Mouse (Mus musculus): ENCODE results near the gene Abat. TPM values are rescaled to one million over a fixed set of nuclear protein-coding genes. Genes with fewer than 3 reads are reported as not detected.
"Not testable (repeated sequence)": the region's sequence is repeated elsewhere in the genome, so short reads cannot be mapped to it uniquely, and the experiment has no call there.

The Abat gene
- total RNA-seq, 2 experiments from 2014 or later = 2.4 TPM; not detected in 1

DNA sequence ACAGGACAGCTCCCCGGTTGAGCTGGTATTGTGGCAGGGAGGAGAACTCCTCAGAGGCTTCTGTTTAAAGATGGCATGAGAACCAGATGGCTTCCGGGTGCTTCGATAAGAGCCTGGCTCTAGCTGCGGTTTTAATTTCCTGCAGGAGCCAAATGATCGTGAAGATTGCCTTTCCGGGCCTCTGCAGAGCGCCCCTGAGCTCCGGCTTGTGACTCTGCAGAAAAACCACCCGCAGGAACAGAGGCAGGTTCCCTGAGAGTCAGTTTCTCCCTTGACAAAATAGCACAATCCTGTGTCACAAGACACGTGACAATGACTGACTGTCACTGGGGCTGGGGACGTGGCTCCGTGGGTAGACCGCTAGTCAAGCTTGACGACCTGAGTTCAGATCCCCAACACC, 16.8 kb downstream of the Abat start:
- ATAC-seq (replicated peaks; ENCODE audit: low FRiP score, poor library complexity, severe bottlenecking) = 0 out of 2 replicates have a peak, but pooled peaks have one; percentile 18

- ATAC-seq (replicated peaks; ENCODE audit: low FRiP score, poor library complexity, severe bottlenecking) = no peak
These were observed 19.2 kb downstream of the Abat start for GRCm38 (mm10) chr16:8532461-8532860.

GRCm38 (mm10) chr16:8532894-8533293, 19.7 kb downstream of the Abat start:
- ATAC-seq (replicated peaks; ENCODE audit: low FRiP score, poor library complexity, severe bottlenecking) = no peak

DNA sequence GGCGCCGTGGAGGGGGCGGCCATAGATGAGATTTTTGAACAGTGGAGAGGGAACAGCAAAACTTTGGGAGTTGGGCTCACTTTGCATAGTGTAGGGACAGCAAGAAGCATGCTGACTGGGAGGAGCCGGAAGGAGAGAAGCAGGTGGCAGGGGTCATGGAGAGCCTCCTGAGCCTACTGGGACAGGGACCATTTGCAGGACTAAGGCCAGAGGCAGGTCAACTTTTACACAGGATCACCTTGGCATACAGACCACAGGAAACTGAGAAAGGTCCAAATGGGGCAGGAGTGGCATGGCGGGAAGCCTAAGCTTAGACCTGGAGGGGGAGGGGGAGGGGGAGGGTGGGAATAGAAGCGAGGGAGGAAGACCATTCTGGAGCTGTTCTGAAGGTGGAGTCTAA, 20.2 kb downstream of the Abat start:
- ATAC-seq (replicated peaks; ENCODE audit: low FRiP score, poor library complexity, severe bottlenecking) = no peak

DNA sequence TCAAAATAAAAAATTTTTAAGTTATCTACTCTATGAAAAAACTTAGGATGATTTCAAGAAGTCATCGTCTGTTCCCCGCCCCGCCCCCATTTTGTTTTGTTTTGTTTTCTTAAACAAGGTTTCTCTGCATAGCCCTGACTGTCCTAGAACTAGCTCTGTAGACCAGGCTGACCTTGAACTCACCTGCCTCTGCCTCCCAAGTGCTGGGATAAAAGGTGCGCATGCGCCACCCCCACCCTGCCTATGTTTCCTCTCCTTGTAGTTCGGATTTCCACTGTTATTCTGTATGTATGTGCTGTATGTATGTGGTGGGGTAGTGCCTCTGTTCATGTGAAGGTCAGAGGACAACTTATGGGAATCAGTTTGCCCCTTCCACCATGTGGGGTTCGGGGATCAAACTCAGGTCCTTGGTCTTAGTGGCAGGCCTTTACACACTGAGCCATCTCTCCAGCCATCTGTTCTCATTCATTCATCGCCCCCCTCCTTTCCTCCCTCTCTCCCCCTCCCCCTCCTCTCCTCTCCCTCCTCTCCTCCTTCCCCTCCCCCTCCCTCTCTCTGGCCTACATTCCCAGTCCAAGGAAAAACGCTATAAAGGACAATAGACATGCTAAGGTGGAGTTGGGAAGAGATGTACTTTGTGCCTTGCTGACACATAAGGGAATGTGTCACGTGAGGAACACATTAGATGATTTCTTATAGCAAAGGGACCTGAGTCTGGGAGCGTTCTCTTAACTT, 21.4 kb downstream of the Abat start:
- ATAC-seq (replicated peaks; ENCODE audit: low FRiP score, poor library complexity, severe bottlenecking) = no peak

DNA sequence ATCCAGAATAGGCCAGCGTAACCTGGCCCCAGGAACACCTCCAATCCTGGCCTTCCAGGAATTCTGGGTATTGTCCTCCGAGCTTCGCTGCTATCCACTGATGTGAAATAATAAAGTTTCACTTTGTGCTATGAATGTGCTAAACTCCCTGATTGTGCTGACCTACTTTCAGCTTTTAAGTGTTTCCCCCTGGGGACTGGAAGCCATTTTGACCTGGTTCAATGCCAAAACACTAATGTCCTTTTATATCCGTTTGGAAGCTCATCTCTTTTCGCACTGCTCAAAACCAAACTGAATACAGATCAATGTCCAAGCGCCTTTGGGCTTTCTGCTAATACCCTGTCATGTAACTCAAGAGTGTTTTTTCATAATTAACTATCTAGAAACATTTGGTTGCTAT, 22.2 kb downstream of the Abat start:
- ATAC-seq (replicated peaks; ENCODE audit: low FRiP score, poor library complexity, severe bottlenecking) = no peak

DNA sequence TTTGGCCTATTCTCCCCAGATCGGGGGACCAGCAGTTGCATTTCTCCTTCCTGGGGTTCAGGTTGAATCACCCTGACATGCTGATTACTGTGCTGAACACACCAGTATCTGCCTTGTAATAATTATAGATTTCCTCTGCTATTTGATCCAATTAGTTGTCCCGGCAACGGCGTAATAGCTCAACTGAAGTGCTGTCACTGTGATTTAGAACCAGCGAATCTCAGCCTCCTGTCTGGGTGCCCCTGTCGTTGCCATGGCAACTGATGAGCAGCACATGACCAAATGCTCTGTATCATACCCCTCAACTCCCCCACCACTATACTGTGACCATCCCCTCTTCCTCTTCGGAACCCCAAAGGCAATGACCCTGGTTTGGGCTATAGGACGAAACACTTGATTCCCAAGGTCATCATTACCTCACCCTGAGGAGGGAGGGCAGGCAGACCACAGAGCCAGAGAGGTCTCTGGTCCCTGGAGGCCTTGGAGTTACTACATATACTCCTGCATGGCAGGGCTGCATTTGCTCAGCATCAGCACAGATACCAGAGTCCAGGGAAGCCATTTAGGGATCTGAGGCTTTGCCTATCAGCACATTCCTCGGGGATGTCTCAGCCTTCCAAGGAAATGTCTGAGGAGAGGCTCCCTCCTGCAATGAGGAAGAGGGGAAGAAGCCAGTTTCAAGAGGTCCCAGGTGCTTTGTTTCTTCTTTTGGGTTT, 26.1 kb downstream of the Abat start:
- ATAC-seq (replicated peaks; ENCODE audit: low FRiP score, poor library complexity, severe bottlenecking) = no peak

DNA sequence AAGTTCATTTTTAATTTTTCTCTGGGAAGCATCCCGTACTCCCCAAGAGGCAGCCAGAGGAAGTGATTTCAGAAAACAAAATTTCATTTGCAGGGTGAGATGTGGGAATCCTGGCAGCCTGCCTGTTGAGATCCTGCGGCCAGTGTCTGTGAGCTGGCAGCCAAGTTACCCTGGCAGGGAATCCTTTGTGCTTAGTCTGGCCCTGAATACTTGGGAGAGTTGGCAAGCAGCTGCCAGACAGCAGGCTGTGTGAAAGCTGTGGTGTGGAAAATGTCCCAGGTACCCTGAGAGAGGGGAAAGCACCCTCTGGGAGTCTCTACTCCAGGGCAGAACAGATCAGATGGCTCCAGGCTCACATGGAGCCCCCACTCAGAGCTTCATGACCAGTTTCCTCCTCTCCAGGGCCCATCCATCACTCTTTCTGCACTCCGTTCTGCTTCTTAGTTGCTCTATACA, 27.7 kb downstream of the Abat start:
- no peak for ATAC-seq (replicated peaks; ENCODE audit: low FRiP score, poor library complexity, severe bottlenecking)

- ATAC-seq (replicated peaks; ENCODE audit: low FRiP score, poor library complexity, severe bottlenecking) = no peak
These were observed 34.6 kb downstream of the Abat start for GRCm38 (mm10) chr16:8547836-8548235.

DNA sequence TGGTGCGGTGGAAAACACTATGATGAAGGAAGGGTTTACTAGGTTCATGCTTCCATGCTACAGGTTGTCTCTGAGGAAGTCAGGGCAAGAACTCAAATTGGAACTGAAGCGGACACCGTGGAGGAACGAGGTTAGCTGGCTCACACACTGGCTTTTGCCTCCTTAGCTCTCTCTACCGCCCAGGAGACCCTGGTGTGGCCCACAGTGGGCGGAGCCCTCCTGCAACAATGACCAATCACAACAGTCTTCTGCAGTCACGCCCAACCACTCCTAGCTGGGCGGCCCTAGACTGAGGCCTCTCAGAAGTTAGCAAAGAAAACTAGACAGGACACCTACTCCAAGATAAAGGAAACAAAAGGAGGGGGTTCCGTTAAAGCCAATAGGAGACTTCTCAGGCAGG, 36.3 kb downstream of the Abat start:
- ATAC-seq (replicated peaks; ENCODE audit: low FRiP score, poor library complexity, severe bottlenecking) = no peak

- ATAC-seq (replicated peaks; ENCODE audit: low FRiP score, poor library complexity, severe bottlenecking) = no peak
These were observed 41.1 kb downstream of the Abat start for GRCm38 (mm10) chr16:8554351-8554750.

- ATAC-seq (replicated peaks; ENCODE audit: low FRiP score, poor library complexity, severe bottlenecking) = not testable (repeated sequence)
These were observed 41.5 kb downstream of the Abat start for GRCm38 (mm10) chr16:8554751-8555150.

DNA sequence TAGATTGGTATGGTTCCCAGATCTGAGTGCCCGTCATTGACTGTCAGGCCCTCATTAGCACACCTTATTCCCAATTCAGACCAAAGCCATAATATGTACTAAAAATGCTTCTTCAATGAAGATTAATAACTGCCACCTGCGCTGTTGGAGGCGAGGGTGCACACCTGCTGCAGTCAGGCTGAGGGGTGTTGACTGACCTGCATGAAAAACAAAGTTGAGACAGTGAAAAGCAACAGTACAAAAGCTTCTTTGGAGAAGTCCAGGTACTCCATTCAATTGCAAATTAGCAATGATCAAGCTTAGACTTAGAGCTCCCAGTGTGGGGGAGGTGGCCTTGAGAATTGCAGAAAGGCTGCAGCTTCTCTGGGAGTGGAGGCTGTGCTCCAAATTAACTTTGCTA, 42.1 kb downstream of the Abat start:
- ATAC-seq (replicated peaks; ENCODE audit: low FRiP score, poor library complexity, severe bottlenecking) = not testable (repeated sequence)

- no peak for ATAC-seq (replicated peaks; ENCODE audit: low FRiP score, poor library complexity, severe bottlenecking)
These were observed 46.9 kb downstream of the Abat start for GRCm38 (mm10) chr16:8560079-8560478.

- ATAC-seq (replicated peaks; ENCODE audit: low FRiP score, poor library complexity, severe bottlenecking) = not testable (repeated sequence)
These were observed 47.9 kb downstream of the Abat start for GRCm38 (mm10) chr16:8561101-8561500.

DNA sequence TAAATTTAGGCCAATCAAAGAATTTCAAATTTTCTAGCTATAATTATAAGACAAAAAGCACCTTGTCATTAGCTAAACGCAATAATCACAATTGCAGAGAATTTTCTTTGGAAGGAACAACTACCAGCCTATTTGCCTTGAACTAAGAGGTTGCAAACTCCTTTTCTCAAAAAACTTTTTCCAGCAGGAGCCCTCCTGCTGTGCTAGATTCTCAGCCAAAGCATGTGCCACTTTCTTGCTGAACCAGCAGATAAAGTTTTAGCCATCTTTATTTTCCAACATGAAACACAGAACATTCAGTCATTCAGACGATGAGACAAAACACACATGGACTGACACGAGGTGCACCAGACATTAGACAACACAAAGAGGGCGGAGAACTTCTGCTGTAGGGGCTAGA, 48.6 kb downstream of the Abat start:
- not testable (repeated sequence) for ATAC-seq (replicated peaks; ENCODE audit: low FRiP score, poor library complexity, severe bottlenecking)

DNA sequence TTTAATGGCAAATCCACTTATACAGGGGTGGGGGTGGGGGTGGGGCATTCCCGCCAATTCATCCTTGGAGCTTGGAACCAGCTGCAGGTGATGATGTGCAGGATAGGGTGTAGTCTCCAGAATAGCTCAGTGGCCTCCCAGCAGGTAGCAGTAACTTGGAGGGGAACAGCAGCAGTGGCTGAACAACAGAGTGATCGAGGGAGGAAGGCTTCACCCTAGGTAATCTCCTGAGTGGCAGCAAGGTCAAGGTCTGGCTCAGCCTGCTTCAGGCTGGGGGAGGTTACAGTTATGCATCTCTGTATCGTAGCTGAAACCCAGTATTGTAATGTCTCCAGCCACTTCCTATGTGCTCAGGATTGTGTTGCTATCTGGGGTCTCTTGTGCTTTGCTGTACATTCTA, 49.6 kb downstream of the Abat start:
- ATAC-seq (replicated peaks; ENCODE audit: low FRiP score, poor library complexity, severe bottlenecking) = not testable (repeated sequence)

GRCm38 (mm10) chr16:8564836-8565235, 51.6 kb downstream of the Abat start:
- no peak for ATAC-seq (replicated peaks; ENCODE audit: low FRiP score, poor library complexity, severe bottlenecking)

GRCm38 (mm10) chr16:8565539-8565938, 52.3 kb downstream of the Abat start:
- no peak for ATAC-seq (replicated peaks; ENCODE audit: low FRiP score, poor library complexity, severe bottlenecking)

- ATAC-seq (replicated peaks; ENCODE audit: low FRiP score, poor library complexity, severe bottlenecking) = no peak
These were observed 53.0 kb downstream of the Abat start for GRCm38 (mm10) chr16:8566115-8566711.

GRCm38 (mm10) chr16:8568881-8569280, 55.7 kb downstream of the Abat start:
- no peak for ATAC-seq (replicated peaks; ENCODE audit: low FRiP score, poor library complexity, severe bottlenecking)
